Mouse (Mus musculus): Measurements from ENCODE around the gene Poc1b. TPM values are rescaled to one million over a fixed set of nuclear protein-coding genes. Genes with fewer than 3 reads are reported as not detected.

Poc1b gene
- polyA plus RNA-seq, 2 experiments, result 5.6 to 5.9 TPM

- TF ChIP-seq CTCF (IDR thresholded peaks at IDR 0.05; ENCODE audit: low read depth) (no peak), EP300 (IDR thresholded peaks at IDR 0.05; ENCODE audit: low read depth) (no peak)
Measured at GRCm38 (mm10) chr10:99226782-99227181, 119.9 kb downstream of the Poc1b start.

GRCm38 (mm10) chr10:99227968-99228864 lies 121.4 kb downstream of the Poc1b start:
- no peak for TF ChIP-seq EP300 (IDR thresholded peaks at IDR 0.05; ENCODE audit: low read depth)
- TF ChIP-seq CTCF (IDR thresholded peaks at IDR 0.05; ENCODE audit: low read depth), result no peak
- WGBS (ENCODE audit: insufficient replicate concordance), result 17% methylated on average over 17 of the region's 17 CpGs
- DNase-seq (ENCODE audit: low read depth in 3 of 3, low spot score in 3 of 3) (no peak), ATAC-seq (ENCODE audit: insufficient read depth) (no peak)
- Histone ChIP-seq H3K4me1 (replicated peaks; ENCODE audit: control insufficient read depth in 2 of 2, insufficient read depth in 2 of 2, low read length in 1 of 2) (peaks cover 0 to 18% of the 10 kb centered on the region in 2 experiments; a peak in 3 of 4 replicates), H3K9ac (replicated peaks) (no peak overlapping the region), H3K27me3 (ENCODE audit: control insufficient read depth, insufficient read depth, low read length) (peaks cover 4% of the 10 kb centered on the region), H3K36me3 (replicated peaks; ENCODE audit: control insufficient read depth, insufficient read depth, low read depth) (no peaks in the 10 kb centered on the region), H3K9me3 (ENCODE audit: control insufficient read depth, low read length) (no peaks in the 10 kb centered on the region), H3K4me3 (ENCODE audit: insufficient read depth in 1 of 2, low read depth in 2 of 2, low read length in 2 of 2) (no peak overlapping the region), H3K4me2 (ENCODE audit: low read depth) (peak overlapping the region; percentile 13; the same call in 1 of the 2 replicates), H3K27ac (no peak overlapping the region)

More at GRCm38 (mm10) chr10:99226782-99227181, 119.9 kb downstream of the Poc1b start:
- H3K9me3 ChIP-seq (ENCODE audit: control insufficient read depth, low read length), result no peaks in the 10 kb centered on the region
- H3K27ac ChIP-seq, result no peak overlapping the region
- ATAC-seq (ENCODE audit: insufficient read depth) (no peak), DNase-seq (ENCODE audit: low read depth in 3 of 3, low spot score in 3 of 3) (no peak)
- WGBS (ENCODE audit: insufficient replicate concordance), result 66% methylated on average over 5 of the region's 5 CpGs
- H3K36me3 ChIP-seq (replicated peaks; ENCODE audit: control insufficient read depth, insufficient read depth, low read depth), result no peaks in the 10 kb centered on the region
- no peak overlapping the region for H3K4me3 ChIP-seq (ENCODE audit: insufficient read depth in 1 of 2, low read depth in 2 of 2, low read length in 2 of 2)
- peaks cover 0 to 17% of the 10 kb centered on the region in 2 experiments; a peak in 3 of 4 replicates for H3K4me1 ChIP-seq (replicated peaks; ENCODE audit: control insufficient read depth in 2 of 2, insufficient read depth in 2 of 2, low read length in 1 of 2)
- H3K9ac ChIP-seq (replicated peaks), result no peak overlapping the region
- H3K4me2 ChIP-seq (ENCODE audit: low read depth), result no peak overlapping the region
- peaks cover 4% of the 10 kb centered on the region for H3K27me3 ChIP-seq (ENCODE audit: control insufficient read depth, insufficient read depth, low read length)

- no peak for DNase-seq (ENCODE audit: low read depth in 3 of 3, low spot score in 3 of 3)
Measured at GRCm38 (mm10) chr10:99229031-99229684, 122.3 kb downstream of the Poc1b start.

GRCm38 (mm10) chr10:99232518-99233227 lies 125.8 kb downstream of the Poc1b start:
- no peak overlapping the region for H3K4me3 ChIP-seq (ENCODE audit: insufficient read depth in 1 of 2, low read depth in 2 of 2, low read length in 2 of 2)
- no peaks in the 10 kb centered on the region for H3K36me3 ChIP-seq (replicated peaks; ENCODE audit: control insufficient read depth, insufficient read depth, low read depth)
- ATAC-seq (ENCODE audit: insufficient read depth) (peak; percentile 66), DNase-seq (ENCODE audit: low read depth in 3 of 3, low spot score in 3 of 3) (peak in 2 of 3 experiments; percentile 23 to 42)
- no peak for TF ChIP-seq EP300 (IDR thresholded peaks at IDR 0.05; ENCODE audit: low read depth)
- no peak for TF ChIP-seq CTCF (IDR thresholded peaks at IDR 0.05; ENCODE audit: low read depth)
- H3K4me1 ChIP-seq (replicated peaks; ENCODE audit: control insufficient read depth in 2 of 2, insufficient read depth in 2 of 2, low read length in 1 of 2), result peaks cover 0 to 18% of the 10 kb centered on the region in 2 experiments; a peak in 3 of 4 replicates
- no peak overlapping the region for H3K27ac ChIP-seq
- H3K4me2 ChIP-seq (ENCODE audit: low read depth), result peak overlapping the region; percentile 8; the same call in 1 of the 2 replicates
- no peaks in the 10 kb centered on the region for H3K9me3 ChIP-seq (ENCODE audit: control insufficient read depth, low read length)
- peaks cover 4% of the 10 kb centered on the region for H3K27me3 ChIP-seq (ENCODE audit: control insufficient read depth, insufficient read depth, low read length)
- no peak overlapping the region for H3K9ac ChIP-seq (replicated peaks)
- 48% methylated on average over 7 of the region's 7 CpGs for WGBS (ENCODE audit: insufficient replicate concordance)

More at GRCm38 (mm10) chr10:99229031-99229684, 122.3 kb downstream of the Poc1b start:
- Histone ChIP-seq H3K4me2 (ENCODE audit: low read depth) (no peak overlapping the region), H3K9me3 (ENCODE audit: control insufficient read depth, low read length) (no peaks in the 10 kb centered on the region), H3K4me3 (ENCODE audit: insufficient read depth in 1 of 2, low read depth in 2 of 2, low read length in 2 of 2) (no peak overlapping the region), H3K27ac (no peak overlapping the region), H3K27me3 (ENCODE audit: control insufficient read depth, insufficient read depth, low read length) (peaks cover 4% of the 10 kb centered on the region), H3K36me3 (replicated peaks; ENCODE audit: control insufficient read depth, insufficient read depth, low read depth) (no peaks in the 10 kb centered on the region), H3K9ac (replicated peaks) (no peak overlapping the region), H3K4me1 (replicated peaks; ENCODE audit: control insufficient read depth in 2 of 2, insufficient read depth in 2 of 2, low read length in 1 of 2) (peaks cover 0 to 18% of the 10 kb centered on the region in 2 experiments; a peak in 3 of 4 replicates)
- 3% methylated on average over 16 of the region's 16 CpGs for WGBS (ENCODE audit: insufficient replicate concordance)
- no peak for TF ChIP-seq CTCF (IDR thresholded peaks at IDR 0.05; ENCODE audit: low read depth)
- TF ChIP-seq EP300 (IDR thresholded peaks at IDR 0.05; ENCODE audit: low read depth), result no peak
- 0 out of 2 replicates have a peak, but pooled peaks have one; percentile 21 for ATAC-seq (ENCODE audit: insufficient read depth)
